Mouse (Mus musculus) effector memory CD4-positive, alpha-beta T cell, adult 5 months (primary cell): ENCODE measurements around the gene Leng8. TPM values are rescaled to one million over a fixed set of nuclear protein-coding genes. Genes with fewer than 3 reads are reported as not detected.

Experiments used
- polyA plus RNA-seq: library from polyadenylated mRNA; unstranded; fragments of 100-300 nt; shearing (Covaris generic); gene quantifications from one replicate; pipeline ENCODE4 v1.2.1, GENCODE M21; 2017

The Leng8 gene
- polyA plus RNA-seq: 186 TPM

DNA sequence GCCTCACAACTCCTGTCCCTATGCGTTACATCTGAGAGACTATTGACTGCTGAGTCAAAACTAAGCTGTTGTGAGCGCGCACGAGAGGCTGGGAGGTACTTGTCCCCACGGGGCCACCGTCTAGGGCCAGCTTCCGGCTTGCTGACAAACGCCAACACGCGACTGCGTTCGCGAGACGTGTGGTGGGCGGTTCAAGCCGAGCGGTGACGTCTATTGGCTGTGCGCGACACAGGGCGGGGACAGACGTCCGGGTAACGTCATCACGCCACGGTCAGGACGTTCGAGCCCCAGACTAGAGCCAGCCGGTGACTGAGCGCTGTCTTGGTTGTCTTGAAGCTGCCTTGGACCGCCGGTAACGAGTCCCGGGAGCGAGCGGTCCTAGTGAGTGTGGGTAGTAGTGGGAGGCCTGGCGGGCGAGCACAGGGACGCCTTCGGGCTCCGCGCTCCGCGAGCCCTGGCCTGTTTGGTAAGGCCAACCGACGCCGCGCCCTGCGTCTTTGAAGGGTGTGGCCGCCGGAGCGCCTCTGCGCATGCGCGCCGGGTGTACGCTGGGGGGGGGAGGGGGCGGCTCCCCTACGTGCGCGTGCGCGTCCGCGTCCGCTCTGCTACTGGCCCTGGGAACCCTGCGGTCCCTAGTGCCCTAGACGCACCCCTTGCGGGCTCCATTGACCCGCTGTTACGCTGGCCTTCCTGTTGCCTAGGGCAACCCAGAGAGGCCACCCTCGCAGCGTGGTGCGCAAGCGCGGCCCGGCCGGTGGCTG is at the start of gene Leng8:
Gene Leng8 (plus strand): TSS at position 269 of the 761 bp plus-strand sequence.

GRCm38 (mm10) chr7:4119344-4119902 is 17.4 kb upstream of the Leng8 start, which contains the start of gene Ttyh1:
Gene Ttyh1 (plus strand): TSS chr7:4119408.

GRCm38 (mm10) chr7:4150059-4150541 is 13.3 kb downstream of the Leng8 start, which contains the start of gene Leng9:
Gene Leng9 (minus strand): TSS chr7:4150374.

GRCm38 (mm10) chr7:4164090-4164910 is 27.5 kb downstream of the Leng8 start, which contains the start of gene Cdc42ep5:
Gene Cdc42ep5 (minus strand): TSS chr7:4164860.

Other genes with a start within 250 kb of the Leng8 start
- gene Gm14548, start 238.9 kb upstream of the Leng8 start, polyA plus RNA-seq: not detected
- gene Lilra6, start 221.5 kb upstream of the Leng8 start, polyA plus RNA-seq: not detected
- gene Lair1, start 73.8 kb upstream of the Leng8 start, polyA plus RNA-seq: 14.2 TPM
- gene Ttyh1, start 17.6 kb upstream of the Leng8 start, polyA plus RNA-seq: 1.0 TPM
- gene Leng9, start 13.3 kb downstream of the Leng8 start, polyA plus RNA-seq: 21.4 TPM
- gene Cdc42ep5, start 27.8 kb downstream of the Leng8 start, polyA plus RNA-seq: not detected
- not detected for gene Lilra5, start 100.7 kb downstream of the Leng8 start, polyA plus RNA-seq
- gene Ncr1, start 200.7 kb downstream of the Leng8 start, polyA plus RNA-seq: not detected